Mouse (Mus musculus) lung, embryonic 16.5 days (tissue): ENCODE data around the gene Zfp189. TPM values are rescaled to one million over a fixed set of nuclear protein-coding genes. Genes with fewer than 3 reads are reported as not detected.

Source experiments
- ATAC-seq: fragments of 200-750 bp; cut with Nextera tagmentation; 2 replicates; pipeline ENCODE4 v1.8.0; 2017; ENCODE audit warnings: low read depth, mild to moderate bottlenecking, moderate library complexity
- H3K27ac ChIP-seq: fragments of 300-500 bp; sonication (generic); 2 replicates; pipeline ENCODE4 v1.5.1; 2014; ENCODE audit warnings: mild to moderate bottlenecking, control low read depth, low read length
- H3K27me3 ChIP-seq: fragments of 300-500 bp; sonication (generic); 2 replicates; pipeline ENCODE4 v1.6.1; 2014; ENCODE audit warnings: low read depth, low read length, mixed read lengths; ENCODE audit not compliant: control insufficient read depth, insufficient read depth
- H3K36me3 ChIP-seq: fragments of 300-500 bp; sonication (generic); 2 replicates; pipeline ENCODE4 v1.6.1; 2014; ENCODE audit warnings: low read length; ENCODE audit not compliant: control insufficient read depth, insufficient read depth
- H3K4me1 ChIP-seq: fragments of 300-500 bp; sonication (generic); replicated peaks from 2 replicates; pipeline ENCODE4 v1.6.1; 2014; ENCODE audit warnings: low read length, mixed read lengths; ENCODE audit not compliant: control insufficient read depth, insufficient read depth
- H3K4me2 ChIP-seq: fragments of 300-500 bp; sonication (generic); 2 replicates; pipeline ENCODE4 v1.6.1; 2014; ENCODE audit warnings: low read depth, low read length, control low read depth
- H3K4me3 ChIP-seq: fragments of 300-500 bp; sonication (generic); 2 replicates; pipeline ENCODE4 v1.5.1; 2014; ENCODE audit warnings: mild to moderate bottlenecking, low read length, control low read depth
- H3K9ac ChIP-seq: fragments of 300-500 bp; sonication (generic); 2 replicates; pipeline ENCODE4 v1.6.1; 2014; ENCODE audit warnings: low read length, control low read depth
- H3K9me3 ChIP-seq: fragments of 300-500 bp; sonication (generic); 2 replicates; pipeline ENCODE4 v1.6.1; 2016; ENCODE audit warnings: low read length; ENCODE audit not compliant: control insufficient read depth
- WGBS: fragments of 180-500 bp; shearing (Covaris S2); extraction: QIAGEN DNeasy Blood & Tissue Kit; methylation state at CpG from one replicate; pipeline ENCODE4 v1.1.7; 2014; 5-methylcytosine and 5-hydroxymethylcytosine counted together
- polyA plus RNA-seq: library from polyadenylated mRNA; unstranded; fragments of >200 nt; fragmentation: Nextera tagmentation; extraction: Ambion mirVana; gene quantifications from 2 replicates; pipeline ENCODE4 v1.2.1, GENCODE M21; 2015

The Zfp189 gene
- polyA plus RNA-seq, 1 experiment from 2014 or later = 9.6 TPM

DNA sequence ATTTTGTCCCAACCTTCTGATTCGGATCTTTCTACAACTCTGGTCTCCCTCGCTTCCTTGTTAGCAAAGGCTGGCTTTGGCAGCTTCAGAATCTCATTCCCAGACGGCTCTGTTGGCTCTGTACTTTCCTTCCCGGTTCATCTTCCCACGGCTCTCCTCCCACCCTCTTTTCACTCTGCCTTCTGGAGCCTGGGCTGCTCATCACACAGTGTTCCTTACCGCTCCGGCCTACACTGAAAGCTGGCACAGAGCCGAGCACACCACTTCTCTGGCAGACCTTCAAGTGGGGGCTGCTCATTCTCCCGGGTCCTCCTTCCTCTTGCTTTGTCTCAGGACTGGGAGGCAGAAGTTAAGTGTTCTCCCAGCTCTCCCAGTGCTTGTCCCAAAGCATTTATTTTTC is 1.6 kb downstream of the Zfp189 start:
- H3K4me1 ChIP-seq = peaks cover 13% of the 10 kb centered on the region
- H3K9ac ChIP-seq = no peak overlapping the region
- WGBS = 57% methylated on average over 9 of the region's 9 CpGs
- no peak overlapping the region for H3K4me3 ChIP-seq
- H3K36me3 ChIP-seq = peaks cover 7% of the 10 kb centered on the region
- no peak overlapping the region for H3K27ac ChIP-seq
- ATAC-seq = no peak
- H3K4me2 ChIP-seq = peak overlapping the region; percentile 75; the same call in 1 of the 2 replicates
- no peaks in the 10 kb centered on the region for H3K27me3 ChIP-seq
- no peaks in the 10 kb centered on the region for H3K9me3 ChIP-seq

GRCm38 (mm10) chr4:49535036-49535435 is 14.1 kb downstream of the Zfp189 start:
- Histone ChIP-seq H3K9me3 (peaks cover 5% of the 10 kb centered on the region), H3K27me3 (no peaks in the 10 kb centered on the region), H3K9ac (no peak overlapping the region), H3K4me3 (no peak overlapping the region), H3K4me2 (no peak overlapping the region), H3K4me1 (no peaks in the 10 kb centered on the region), H3K27ac (no peak overlapping the region), H3K36me3 (peaks cover 13% of the 10 kb centered on the region)
- WGBS = 83% methylated on average over 3 of the region's 3 CpGs
- ATAC-seq = no peak

GRCm38 (mm10) chr4:49535675-49536294 is 14.8 kb downstream of the Zfp189 start:
- ATAC-seq = no peak

DNA sequence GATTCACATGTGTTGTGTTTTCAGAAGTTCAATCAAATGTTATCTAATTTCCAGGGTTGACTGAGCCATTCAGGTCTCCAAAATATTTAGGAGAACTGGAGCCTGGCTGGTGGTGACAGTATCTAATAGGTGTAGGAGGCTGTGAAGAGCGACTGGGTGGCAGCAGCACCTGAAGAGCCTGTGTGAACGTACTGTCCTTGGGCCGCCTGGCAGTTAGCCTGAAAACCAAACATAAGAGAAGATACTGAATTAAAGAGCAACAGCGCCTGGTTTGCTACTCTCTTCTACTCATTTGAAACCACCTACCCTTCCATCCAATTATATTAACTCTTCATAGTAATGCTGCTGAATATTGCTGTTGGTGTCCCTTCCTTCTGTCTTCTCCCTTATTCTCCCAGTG is 15.7 kb downstream of the Zfp189 start:
- no peak for ATAC-seq
- H3K9ac ChIP-seq = no peak overlapping the region
- no peaks in the 10 kb centered on the region for H3K4me1 ChIP-seq
- H3K4me2 ChIP-seq = no peak overlapping the region
- H3K27ac ChIP-seq = no peak overlapping the region
- H3K4me3 ChIP-seq = no peak overlapping the region
- 63% methylated on average over 4 of the region's 4 CpGs for WGBS
- no peaks in the 10 kb centered on the region for H3K9me3 ChIP-seq
- H3K27me3 ChIP-seq = no peaks in the 10 kb centered on the region
- H3K36me3 ChIP-seq = peaks cover 4% of the 10 kb centered on the region

More at GRCm38 (mm10) chr4:49535675-49536294, 14.8 kb downstream of the Zfp189 start:
- Histone ChIP-seq H3K27ac (no peak overlapping the region), H3K9me3 (peaks cover under 1% of the 10 kb centered on the region; the same call in 1 of the 2 replicates), H3K9ac (no peak overlapping the region), H3K36me3 (peaks cover 5% of the 10 kb centered on the region), H3K4me1 (no peaks in the 10 kb centered on the region), H3K4me3 (no peak overlapping the region), H3K4me2 (no peak overlapping the region), H3K27me3 (no peaks in the 10 kb centered on the region)
- 90% methylated on average over 4 of the region's 4 CpGs for WGBS

- Histone ChIP-seq H3K27me3 (no peaks in the 10 kb centered on the region), H3K4me2 (no peak overlapping the region), H3K4me1 (no peaks in the 10 kb centered on the region), H3K4me3 (no peak overlapping the region), H3K27ac (no peak overlapping the region), H3K36me3 (no peaks in the 10 kb centered on the region), H3K9ac (no peak overlapping the region), H3K9me3 (no peaks in the 10 kb centered on the region)
- 40% methylated on average over 6 of the region's 6 CpGs for WGBS
- peak; percentile 72 for ATAC-seq
Measured at GRCm38 (mm10) chr4:49539665-49540064, 18.7 kb downstream of the Zfp189 start.

- H3K27me3 ChIP-seq = no peaks in the 10 kb centered on the region
- WGBS = 73% methylated on average over 3 of the region's 3 CpGs
- no peaks in the 10 kb centered on the region for H3K4me1 ChIP-seq
- no peak overlapping the region for H3K9ac ChIP-seq
- no peaks in the 10 kb centered on the region for H3K36me3 ChIP-seq
- no peak overlapping the region for H3K27ac ChIP-seq
- H3K9me3 ChIP-seq = no peaks in the 10 kb centered on the region
- no peak overlapping the region for H3K4me3 ChIP-seq
- H3K4me2 ChIP-seq = no peak overlapping the region
- no peak for ATAC-seq
Measured at GRCm38 (mm10) chr4:49540966-49541365, 20.0 kb downstream of the Zfp189 start.

- no peak overlapping the region for H3K4me2 ChIP-seq
- 74% methylated on average over 2 of the region's 2 CpGs for WGBS
- H3K9ac ChIP-seq = no peak overlapping the region
- no peaks in the 10 kb centered on the region for H3K9me3 ChIP-seq
- H3K27me3 ChIP-seq = no peaks in the 10 kb centered on the region
- no peak overlapping the region for H3K4me3 ChIP-seq
- H3K36me3 ChIP-seq = no peaks in the 10 kb centered on the region
- no peak overlapping the region for H3K27ac ChIP-seq
- ATAC-seq = no peak
- no peaks in the 10 kb centered on the region for H3K4me1 ChIP-seq
Measured at GRCm38 (mm10) chr4:49546026-49546425, 25.1 kb downstream of the Zfp189 start.

DNA sequence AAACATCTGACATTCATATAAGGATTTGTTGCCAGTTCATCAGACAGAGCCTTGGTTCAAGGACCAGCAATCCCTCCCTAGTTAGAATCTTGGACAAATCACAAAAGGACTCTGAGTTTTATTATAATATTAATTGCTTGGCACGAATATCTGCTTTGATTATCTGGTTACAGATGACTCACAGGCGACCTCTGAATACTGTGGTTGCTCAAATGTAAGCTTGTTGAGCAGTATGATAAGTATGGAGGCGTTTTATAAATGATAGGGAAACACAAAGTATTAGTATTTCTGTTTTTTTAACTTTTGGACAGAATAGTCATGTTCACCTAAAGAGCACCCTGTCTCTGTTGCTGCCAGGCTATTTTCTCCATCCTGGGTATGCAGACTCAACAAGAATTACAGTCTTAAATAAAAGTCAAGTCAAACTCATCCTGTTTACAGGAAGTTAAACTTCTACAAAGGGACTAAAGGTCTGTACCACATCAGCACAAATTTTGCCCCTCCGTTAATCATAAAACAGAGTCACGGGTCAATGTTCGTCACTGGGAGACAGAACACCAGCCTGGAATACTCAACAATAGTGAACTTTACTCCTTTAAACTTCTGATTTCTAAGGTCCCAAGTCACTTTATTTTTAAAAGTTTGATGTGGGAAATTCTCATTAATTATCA is 26.0 kb downstream of the Zfp189 start:
- H3K4me2 ChIP-seq = no peak overlapping the region
- H3K4me3 ChIP-seq = no peak overlapping the region
- 58% methylated on average over 6 of the region's 6 CpGs for WGBS
- no peak overlapping the region for H3K27ac ChIP-seq
- no peaks in the 10 kb centered on the region for H3K36me3 ChIP-seq
- no peaks in the 10 kb centered on the region for H3K4me1 ChIP-seq
- H3K27me3 ChIP-seq = no peaks in the 10 kb centered on the region
- no peaks in the 10 kb centered on the region for H3K9me3 ChIP-seq
- no peak overlapping the region for H3K9ac ChIP-seq
- no peak for ATAC-seq

GRCm38 (mm10) chr4:49547544-49548219 is 26.7 kb downstream of the Zfp189 start:
- Histone ChIP-seq H3K27me3 (no peaks in the 10 kb centered on the region), H3K4me3 (no peak overlapping the region), H3K4me1 (no peaks in the 10 kb centered on the region), H3K4me2 (no peak overlapping the region), H3K9me3 (no peaks in the 10 kb centered on the region), H3K27ac (no peak overlapping the region), H3K9ac (no peak overlapping the region), H3K36me3 (no peaks in the 10 kb centered on the region)
- 80% methylated on average over 7 of the region's 7 CpGs for WGBS
- ATAC-seq = no peak
